Mouse (Mus musculus) kidney, embryonic 15.5 days (tissue): Measurements from ENCODE around the gene Chrne. TPM values are rescaled to one million over a fixed set of nuclear protein-coding genes. Genes with fewer than 3 reads are reported as not detected.

ENCODE experiments used
- ATAC-seq: fragments of 200-750 bp; cut with Nextera tagmentation; replicated peaks from 2 replicates; pipeline ENCODE4 v1.8.0; 2017; ENCODE audit warnings: moderate TSS enrichment; ENCODE audit not compliant: low FRiP score
- H3K27ac ChIP-seq: fragments of 300-500 bp; sonication (generic); 2 replicates; pipeline ENCODE4 v1.5.1; 2015; ENCODE audit warnings: mild to moderate bottlenecking, inconsistent platforms
- H3K27me3 ChIP-seq: fragments of 300-500 bp; sonication (generic); 2 replicates; pipeline ENCODE4 v1.6.1; 2015; ENCODE audit warnings: inconsistent platforms
- H3K36me3 ChIP-seq: fragments of 300-500 bp; sonication (generic); 2 replicates; pipeline ENCODE4 v1.6.1; 2015; ENCODE audit warnings: inconsistent platforms
- H3K4me1 ChIP-seq: fragments of 300-500 bp; sonication (generic); 2 replicates; pipeline ENCODE4 v1.6.1; 2015; ENCODE audit warnings: inconsistent platforms
- H3K4me2 ChIP-seq: fragments of 300-500 bp; sonication (generic); 2 replicates; pipeline ENCODE4 v1.6.1; 2015; ENCODE audit warnings: moderate library complexity, mild to moderate bottlenecking, inconsistent platforms
- H3K4me3 ChIP-seq: fragments of 300-500 bp; sonication (generic); replicated peaks from 2 replicates; pipeline ENCODE4 v1.5.1; 2015; ENCODE audit warnings: mild to moderate bottlenecking, inconsistent platforms
- H3K9ac ChIP-seq: fragments of 300-500 bp; sonication (generic); 2 replicates; pipeline ENCODE4 v1.6.1; 2015; ENCODE audit warnings: mild to moderate bottlenecking, inconsistent platforms
- H3K9me3 ChIP-seq: fragments of 300-500 bp; sonication (generic); replicated peaks from 2 replicates; pipeline ENCODE4 v1.6.1; 2016; ENCODE audit warnings: inconsistent platforms
- WGBS: fragments of 180-500 bp; shearing (Covaris S2); methylation state at CpG from one replicate; pipeline ENCODE4 v1.1.7; 2015; ENCODE audit warnings: mixed read lengths; 5-methylcytosine and 5-hydroxymethylcytosine counted together
- polyA plus RNA-seq: library from polyadenylated mRNA; unstranded; fragments of >200 nt; fragmentation: Nextera tagmentation; extraction: Ambion mirVana; gene quantifications from 2 replicates; pipeline ENCODE4 v1.2.1, GENCODE M21; 2015

The Chrne gene
- polyA plus RNA-seq, 1 experiment from 2014 or later, result 0.27 TPM

DNA sequence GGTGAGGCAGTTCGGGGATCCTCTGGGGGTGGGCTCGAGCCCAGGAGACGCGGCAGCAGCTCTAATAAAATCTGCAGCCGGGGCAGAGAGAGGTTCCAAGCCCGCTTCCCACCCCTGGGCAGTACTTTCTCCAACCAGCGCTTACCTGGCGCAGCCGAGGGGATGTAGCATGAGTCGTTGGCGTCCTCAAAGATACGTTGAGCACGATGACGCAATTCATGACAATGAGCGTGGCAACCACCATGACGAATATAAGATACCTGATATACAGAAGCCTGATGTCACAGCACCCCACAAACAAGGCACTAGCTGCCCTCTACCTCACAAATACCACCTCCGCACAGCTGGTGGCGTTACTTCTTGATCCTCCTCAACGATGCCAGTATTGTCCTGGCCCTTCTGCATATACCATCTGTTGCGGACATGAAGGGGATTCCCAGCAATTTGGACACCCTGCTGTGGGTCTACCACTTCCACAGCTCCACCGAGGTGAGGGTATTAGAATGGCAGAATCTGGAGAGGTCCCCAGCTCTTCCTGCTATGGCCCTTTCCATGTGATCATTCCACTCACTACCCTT, 3.4 kb downstream of the Chrne start, which contains the start of gene 4930544D05Rik:
TSS of gene 4930544D05Rik (plus strand) at position 333 of the 578 bp plus-strand sequence.
- Histone ChIP-seq H3K36me3 (peaks cover 28% of the 10 kb centered on the region), H3K27ac (peak within 1 kb of the TSS; percentile 46), H3K4me3 (peak within 1 kb of the TSS; percentile 44), H3K27me3 (no peaks in the 10 kb centered on the region), H3K4me1 (peaks cover 20% of the 10 kb centered on the region), H3K9ac (peak within 1 kb of the TSS; percentile 48), H3K4me2 (peak within 1 kb of the TSS; percentile 75), H3K9me3 (no peaks in the 10 kb centered on the region)
- WGBS, result 17% methylated on average over 21 of the region's 21 CpGs
- ATAC-seq, result 0 out of 2 replicates have a peak, but pooled peaks have one; percentile 1

DNA sequence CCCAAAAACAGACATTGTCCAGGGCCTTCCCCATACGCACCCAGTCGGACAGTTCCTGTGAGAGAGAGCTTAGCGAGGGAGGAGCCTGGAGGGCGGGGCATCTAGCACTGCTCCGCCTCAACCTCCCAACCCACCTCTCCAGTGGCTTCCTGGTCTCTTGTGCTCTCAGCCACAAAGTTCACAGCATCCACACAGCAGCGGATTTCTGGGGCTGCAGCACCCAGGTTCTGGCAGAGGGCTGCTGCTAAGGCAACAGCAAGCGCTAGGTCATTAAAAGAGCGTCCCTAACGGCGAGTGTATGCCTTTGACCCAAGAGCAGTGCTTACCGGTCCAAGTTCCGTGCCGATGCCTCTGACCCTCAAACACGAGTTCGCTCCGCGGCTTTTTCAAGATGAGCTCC, 3.9 kb downstream of the Chrne start:
- H3K4me3 ChIP-seq, result peak overlapping the region; percentile 44
- no peaks in the 10 kb centered on the region for H3K27me3 ChIP-seq
- ATAC-seq, result peak; percentile 86
- WGBS, result under 1% methylated on average over 17 of the region's 17 CpGs
- no peaks in the 10 kb centered on the region for H3K9me3 ChIP-seq
- H3K9ac ChIP-seq, result peak overlapping the region; percentile 48
- H3K4me2 ChIP-seq, result peak overlapping the region; percentile 75
- H3K27ac ChIP-seq, result peak overlapping the region; percentile 46
- H3K4me1 ChIP-seq, result peaks cover 20% of the 10 kb centered on the region
- peaks cover 33% of the 10 kb centered on the region for H3K36me3 ChIP-seq

DNA sequence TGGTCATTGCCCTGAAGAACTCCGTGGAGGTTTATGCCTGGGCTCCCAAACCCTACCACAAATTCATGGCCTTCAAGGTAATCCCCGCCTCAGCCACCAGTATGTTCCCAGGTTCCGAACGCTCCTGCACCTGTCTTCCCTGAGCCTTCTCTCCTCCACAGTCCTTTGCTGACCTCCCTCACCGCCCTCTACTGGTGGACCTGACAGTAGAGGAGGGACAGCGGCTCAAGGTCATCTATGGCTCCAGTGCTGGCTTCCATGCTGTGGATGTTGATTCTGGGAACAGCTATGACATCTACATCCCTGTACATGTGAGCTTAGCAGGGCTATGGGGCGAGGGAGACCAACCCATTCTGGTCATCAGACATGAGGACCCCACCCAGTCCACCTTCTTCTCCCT, 6.5 kb downstream of the Chrne start:
- peaks cover 58% of the 10 kb centered on the region for H3K36me3 ChIP-seq
- 79% methylated on average over 7 of the region's 7 CpGs for WGBS
- no peak for ATAC-seq

DNA sequence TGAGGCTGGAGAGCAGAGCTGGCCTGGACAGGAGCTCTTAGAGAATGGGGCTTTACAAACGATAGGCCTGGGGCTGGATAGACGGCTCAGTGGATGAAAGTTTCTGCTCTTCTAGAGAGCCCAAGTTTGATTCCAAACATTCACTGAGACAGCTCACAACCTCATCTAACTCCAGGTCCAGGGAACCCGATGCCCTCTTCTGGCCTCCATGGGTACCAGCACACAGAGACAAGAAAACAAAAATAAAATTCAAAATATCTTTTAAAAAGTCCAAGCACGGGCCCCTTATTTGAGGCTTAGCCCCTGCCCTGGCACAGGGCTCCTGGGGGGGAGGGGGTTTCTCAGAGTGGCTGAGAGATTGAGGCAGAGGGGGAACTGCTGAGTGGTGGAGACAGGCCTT, 8.3 kb downstream of the Chrne start:
- no peak for ATAC-seq
- H3K27ac ChIP-seq, result no peak overlapping the region
- no peaks in the 10 kb centered on the region for H3K27me3 ChIP-seq
- H3K4me3 ChIP-seq, result no peak overlapping the region
- no peaks in the 10 kb centered on the region for H3K9me3 ChIP-seq
- WGBS, result 88% methylated on average over 4 of the region's 4 CpGs
- no peak overlapping the region for H3K9ac ChIP-seq
- peaks cover 28% of the 10 kb centered on the region for H3K4me1 ChIP-seq
- H3K4me2 ChIP-seq, result no peak overlapping the region
- peaks cover 76% of the 10 kb centered on the region for H3K36me3 ChIP-seq

More for the DNA sequence above, 6.5 kb downstream of the Chrne start:
- H3K4me1 ChIP-seq, result peaks cover 35% of the 10 kb centered on the region
- H3K9ac ChIP-seq, result no peak overlapping the region
- H3K4me3 ChIP-seq, result no peak overlapping the region
- no peak overlapping the region for H3K4me2 ChIP-seq
- no peaks in the 10 kb centered on the region for H3K27me3 ChIP-seq
- no peak overlapping the region for H3K27ac ChIP-seq
- no peaks in the 10 kb centered on the region for H3K9me3 ChIP-seq

DNA sequence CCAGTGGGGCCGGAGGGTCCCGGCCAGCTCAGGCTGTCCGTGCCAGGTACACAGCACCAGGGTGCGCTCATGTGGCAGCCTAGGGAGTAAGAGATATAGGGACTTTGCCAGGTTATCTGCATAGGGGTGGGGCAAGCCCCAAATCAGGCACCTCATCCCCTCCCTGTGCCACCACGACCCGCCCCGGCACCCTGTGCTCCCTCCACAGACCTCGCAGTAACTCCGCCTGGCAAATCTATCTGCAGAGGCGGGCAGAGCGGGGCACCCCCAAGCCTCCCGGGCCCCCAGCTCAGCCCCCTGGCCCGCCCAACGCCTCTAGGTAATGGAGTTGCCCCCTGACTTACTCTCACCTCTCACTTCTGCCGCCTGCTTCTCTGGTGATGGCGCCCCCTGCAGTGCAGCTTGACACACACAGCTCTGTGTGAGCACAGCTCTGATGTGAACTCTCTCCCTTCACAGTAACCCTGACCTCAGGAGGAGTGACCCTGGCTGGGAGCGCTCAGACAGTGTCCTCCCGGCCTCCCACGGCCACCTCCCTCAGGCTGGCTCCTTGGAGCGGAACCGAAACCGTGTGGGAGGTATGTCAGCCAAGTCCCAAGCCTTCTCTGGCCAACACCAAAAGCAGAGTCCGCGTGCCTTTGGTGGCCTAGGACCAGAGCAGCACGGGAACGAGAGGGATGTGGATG, 10.5 kb downstream of the Chrne start:
- Histone ChIP-seq H3K4me2 (no peak overlapping the region), H3K4me1 (peaks cover 15% of the 10 kb centered on the region), H3K27ac (peak overlapping the region; percentile 37; the same call in 1 of the 2 replicates), H3K9ac (no peak overlapping the region), H3K9me3 (no peaks in the 10 kb centered on the region), H3K36me3 (peaks cover 98% of the 10 kb centered on the region), H3K4me3 (no peak overlapping the region), H3K27me3 (no peaks in the 10 kb centered on the region)
- ATAC-seq, result peak; percentile 63
- WGBS, result 73% methylated on average over 26 of the region's 26 CpGs

DNA sequence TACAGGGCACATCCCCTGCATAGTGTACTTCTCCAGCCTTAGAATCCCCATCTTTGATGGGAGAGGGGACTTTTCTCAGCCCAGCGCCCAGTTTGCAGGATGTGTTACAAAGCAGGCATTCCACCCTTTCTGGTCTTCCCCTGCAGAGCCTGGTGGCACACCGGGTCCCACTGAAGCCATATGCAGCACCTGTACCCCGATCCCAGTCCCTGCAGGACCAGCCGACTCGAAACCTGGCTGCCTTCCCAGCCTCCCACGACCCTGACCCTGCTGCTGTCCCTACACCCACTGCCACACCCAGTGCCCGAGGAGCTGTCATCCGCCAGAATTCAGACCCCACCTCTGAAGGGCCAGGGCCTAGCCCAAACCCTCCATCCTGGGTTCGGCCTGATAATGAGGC, 11.4 kb downstream of the Chrne start:
- 91% methylated on average over 9 of the region's 9 CpGs for WGBS
- Histone ChIP-seq H3K9me3 (no peaks in the 10 kb centered on the region), H3K4me1 (peaks cover 15% of the 10 kb centered on the region), H3K27me3 (no peaks in the 10 kb centered on the region), H3K4me2 (no peak overlapping the region), H3K27ac (no peak overlapping the region), H3K36me3 (peaks cover 99% of the 10 kb centered on the region), H3K4me3 (no peak overlapping the region), H3K9ac (no peak overlapping the region)
- ATAC-seq, result no peak

DNA sequence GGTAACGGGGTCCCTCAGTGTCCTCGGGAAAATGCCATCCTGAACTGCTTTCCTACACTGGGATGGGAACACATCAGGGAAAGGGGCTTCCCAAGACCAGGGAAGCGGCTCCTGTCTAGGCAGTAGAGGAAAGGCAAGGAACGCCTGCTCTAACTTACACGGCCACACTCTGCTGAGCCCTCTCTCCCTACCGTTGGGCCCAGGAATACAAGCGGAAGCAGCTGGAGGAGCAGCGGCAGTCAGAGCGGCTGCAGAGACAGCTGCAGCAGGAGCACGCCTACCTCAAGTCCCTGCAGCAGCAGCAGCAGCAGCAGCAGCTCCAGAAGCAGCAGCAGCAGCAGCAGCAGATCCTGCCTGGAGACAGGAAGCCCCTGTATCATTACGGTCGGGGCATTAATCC, 12.3 kb downstream of the Chrne start:
- Histone ChIP-seq H3K9ac (no peak overlapping the region), H3K9me3 (no peaks in the 10 kb centered on the region), H3K4me3 (no peak overlapping the region), H3K4me2 (no peak overlapping the region), H3K27me3 (no peaks in the 10 kb centered on the region), H3K4me1 (peaks cover 15% of the 10 kb centered on the region), H3K27ac (no peak overlapping the region), H3K36me3 (peaks cover 98% of the 10 kb centered on the region)
- WGBS, result 62% methylated on average over 12 of the region's 12 CpGs
- ATAC-seq, result no peak

DNA sequence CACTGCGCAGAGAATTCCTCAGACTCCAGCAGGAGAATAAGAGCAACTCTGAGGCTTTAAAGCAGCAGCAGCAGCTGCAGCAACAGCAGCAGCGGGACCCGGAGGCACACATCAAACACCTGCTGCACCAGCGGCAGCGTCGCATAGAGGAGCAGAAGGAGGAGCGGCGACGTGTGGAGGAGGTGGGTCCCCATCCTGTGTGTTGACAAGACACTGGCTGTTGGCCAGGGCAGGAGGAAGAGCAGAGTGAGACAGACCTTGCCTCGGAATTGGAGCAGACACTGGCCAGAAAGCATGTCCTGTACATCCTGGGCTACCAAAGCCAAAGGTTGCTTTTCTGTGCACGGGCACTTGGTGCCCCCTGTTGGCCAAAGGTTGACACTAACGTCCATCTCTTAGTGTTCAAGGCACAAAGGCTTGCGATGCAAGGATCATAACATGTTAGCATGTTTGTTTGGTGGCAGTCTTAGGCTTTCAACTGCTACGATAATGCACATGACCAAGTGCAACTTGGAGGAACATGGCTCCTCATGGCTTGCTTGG, 13.9 kb downstream of the Chrne start:
- Histone ChIP-seq H3K4me1 (peaks cover 15% of the 10 kb centered on the region), H3K4me3 (no peak overlapping the region), H3K27ac (no peak overlapping the region), H3K4me2 (no peak overlapping the region), H3K27me3 (no peaks in the 10 kb centered on the region), H3K9ac (no peak overlapping the region), H3K9me3 (no peaks in the 10 kb centered on the region), H3K36me3 (peaks cover 91% of the 10 kb centered on the region)
- WGBS, result 54% methylated on average over 14 of the region's 14 CpGs
- no peak for ATAC-seq

DNA sequence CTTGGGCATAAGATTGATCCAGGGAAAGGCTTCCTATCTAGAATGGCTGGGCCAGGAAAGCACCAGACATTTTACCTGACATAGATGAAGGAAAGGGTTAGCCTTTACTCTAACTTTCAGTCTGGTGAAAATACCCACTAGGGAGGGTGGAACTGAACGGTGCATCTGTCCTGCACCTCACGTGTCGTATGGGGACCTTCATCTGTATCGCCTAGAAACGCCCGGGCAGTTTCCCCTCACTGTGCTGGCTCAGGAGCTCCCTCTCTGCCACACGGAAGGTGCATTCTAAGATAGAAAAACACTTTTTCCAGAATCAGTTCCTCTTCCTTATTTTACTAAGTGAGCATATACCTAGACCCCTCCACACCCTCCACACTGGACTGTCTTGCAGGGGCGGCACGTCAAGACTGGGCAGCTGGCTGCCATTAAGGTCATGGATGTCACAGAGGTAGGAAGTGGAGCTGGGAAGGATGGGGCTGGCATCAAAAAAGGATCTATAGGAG, 20.5 kb downstream of the Chrne start:
- Histone ChIP-seq H3K36me3 (peaks cover 58% of the 10 kb centered on the region), H3K27me3 (no peaks in the 10 kb centered on the region), H3K4me1 (peaks cover 12% of the 10 kb centered on the region; the same call in 1 of the 2 replicates), H3K9me3 (no peaks in the 10 kb centered on the region), H3K4me3 (no peak overlapping the region), H3K27ac (no peak overlapping the region), H3K9ac (no peak overlapping the region), H3K4me2 (no peak overlapping the region)
- 91% methylated on average over 9 of the region's 9 CpGs for WGBS
- ATAC-seq, result no peak

DNA sequence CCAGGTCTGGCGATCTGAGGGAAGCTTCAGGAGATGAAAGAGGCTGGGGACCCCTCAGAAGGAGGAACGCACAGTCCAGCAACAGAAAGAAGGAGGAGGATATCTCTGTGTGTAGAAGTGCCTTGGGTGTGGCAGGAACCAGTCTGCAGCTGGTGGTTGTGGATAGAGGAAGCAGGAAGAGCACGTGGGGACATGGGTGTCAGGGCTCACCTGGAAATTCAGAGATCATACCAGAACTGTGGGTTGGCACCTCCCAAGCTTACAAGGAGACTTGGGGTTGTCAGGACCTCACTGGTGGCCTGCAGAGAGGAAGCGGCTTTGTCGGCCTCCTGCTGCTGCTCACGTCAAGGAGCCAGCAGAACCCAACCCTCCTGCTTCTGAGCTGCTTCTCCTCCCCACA, 21.7 kb downstream of the Chrne start:
- WGBS, result 86% methylated on average over 6 of the region's 6 CpGs
- H3K36me3 ChIP-seq, result peaks cover 47% of the 10 kb centered on the region
- ATAC-seq, result no peak
- H3K4me3 ChIP-seq, result no peak overlapping the region
- no peak overlapping the region for H3K4me2 ChIP-seq
- H3K9me3 ChIP-seq, result no peaks in the 10 kb centered on the region
- no peak overlapping the region for H3K9ac ChIP-seq
- no peaks in the 10 kb centered on the region for H3K27me3 ChIP-seq
- no peak overlapping the region for H3K27ac ChIP-seq
- H3K4me1 ChIP-seq, result peaks cover 12% of the 10 kb centered on the region; the same call in 1 of the 2 replicates

DNA sequence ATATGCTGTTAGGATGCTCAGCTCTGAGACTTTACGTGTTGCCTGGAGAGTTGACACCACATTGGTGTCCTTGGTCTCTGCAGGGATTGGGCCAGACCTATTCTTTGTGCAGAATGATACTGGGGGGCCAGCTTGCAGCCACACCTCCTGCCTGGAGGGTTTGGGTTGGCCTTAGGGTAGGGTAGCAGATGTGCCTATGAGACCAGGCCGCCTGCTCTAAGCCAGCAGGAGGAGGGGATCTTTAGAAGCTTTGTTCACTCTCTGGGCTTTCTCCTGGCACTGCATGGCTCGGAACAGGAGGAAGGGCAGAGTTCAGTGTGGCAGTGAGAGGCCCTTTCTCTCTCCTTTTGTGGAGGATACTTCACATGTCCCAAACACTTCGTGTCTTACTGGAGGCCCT, 22.9 kb downstream of the Chrne start:
- Histone ChIP-seq H3K27me3 (no peaks in the 10 kb centered on the region), H3K9ac (no peak overlapping the region), H3K36me3 (peaks cover 35% of the 10 kb centered on the region), H3K4me3 (no peak overlapping the region), H3K9me3 (no peaks in the 10 kb centered on the region), H3K4me1 (peaks cover 12% of the 10 kb centered on the region; the same call in 1 of the 2 replicates), H3K27ac (peak overlapping the region; percentile 75), H3K4me2 (no peak overlapping the region)
- no peak for ATAC-seq
- WGBS, result 69% methylated on average over 4 of the region's 4 CpGs

DNA sequence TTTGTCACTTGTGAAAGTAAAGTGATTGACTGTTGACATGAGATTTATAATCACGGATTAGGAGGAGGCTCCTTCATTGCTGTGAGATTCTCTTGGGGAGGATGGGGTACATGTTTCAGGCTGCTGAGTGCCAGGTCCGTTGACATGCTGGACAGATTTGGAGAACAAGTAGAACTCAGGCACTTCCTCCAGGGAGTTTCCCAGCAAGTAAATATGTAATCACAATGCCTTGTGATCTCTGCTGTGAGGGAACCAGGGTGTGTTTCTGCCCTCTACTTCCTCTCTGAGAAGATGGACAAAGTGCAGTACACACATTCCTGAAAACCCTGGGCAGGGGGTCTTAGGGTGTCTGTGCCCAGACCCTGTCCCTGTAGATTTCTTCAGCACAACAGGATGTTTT, 23.4 kb downstream of the Chrne start:
- H3K4me3 ChIP-seq, result no peak overlapping the region
- ATAC-seq, result no peak
- WGBS, result 63% methylated on average over 2 of the region's 2 CpGs
- no peak overlapping the region for H3K9ac ChIP-seq
- H3K9me3 ChIP-seq, result no peaks in the 10 kb centered on the region
- H3K4me2 ChIP-seq, result no peak overlapping the region
- peaks cover 35% of the 10 kb centered on the region for H3K36me3 ChIP-seq
- peak overlapping the region; percentile 75 for H3K27ac ChIP-seq
- peaks cover 12% of the 10 kb centered on the region; the same call in 1 of the 2 replicates for H3K4me1 ChIP-seq
- H3K27me3 ChIP-seq, result no peaks in the 10 kb centered on the region
